Mouse (Mus musculus) stomach, postnatal 0 days (tissue): ENCODE data around the gene Cbarp. TPM values are rescaled to one million over a fixed set of nuclear protein-coding genes. Genes with fewer than 3 reads are reported as not detected.
A peak's percentile ranks its signal among the peaks of the same experiment; 100 is the strongest.

Experiments
- ATAC-seq: fragments of 200-750 bp; cut with Nextera tagmentation; 2 replicates; pipeline ENCODE4 v1.8.0; 2017; ENCODE audit not compliant: low FRiP score, low TSS enrichment
- DNase-seq: peaks from one replicate; pipeline ENCODE4 v3.0.0-alpha.2; 2016; ENCODE audit warnings: low spot score
- H3K27ac ChIP-seq: fragments of 300-500 bp; sonication (generic); replicated peaks from 2 replicates; pipeline ENCODE4 v1.5.1; 2014; ENCODE audit warnings: mild to moderate bottlenecking, control low read depth
- H3K27me3 ChIP-seq: fragments of 300-500 bp; sonication (generic); 2 replicates; pipeline ENCODE4 v1.6.1; 2014; ENCODE audit warnings: low read length; ENCODE audit not compliant: control insufficient read depth, insufficient read depth
- H3K36me3 ChIP-seq: fragments of 300-500 bp; sonication (generic); 2 replicates; pipeline ENCODE4 v1.6.1; 2014; ENCODE audit warnings: low read length, mixed read lengths; ENCODE audit not compliant: control insufficient read depth, insufficient read depth
- H3K4me1 ChIP-seq: fragments of 300-500 bp; sonication (generic); replicated peaks from 2 replicates; pipeline ENCODE4 v1.6.1; 2014; ENCODE audit warnings: antibody characterized with exemption; ENCODE audit not compliant: control insufficient read depth, insufficient read depth
- H3K4me2 ChIP-seq: fragments of 300-500 bp; sonication (generic); replicated peaks from 2 replicates; pipeline ENCODE4 v1.6.1; 2014; ENCODE audit warnings: low read depth, mild to moderate bottlenecking, control low read depth, moderate library complexity
- H3K4me3 ChIP-seq: fragments of 300-500 bp; sonication (generic); 2 replicates; pipeline ENCODE4 v1.5.1; 2014; ENCODE audit warnings: low read depth, low read length, control low read depth
- H3K9ac ChIP-seq: fragments of 300-500 bp; sonication (generic); 2 replicates; pipeline ENCODE4 v1.6.1; 2014; ENCODE audit warnings: mild to moderate bottlenecking, low read length, control low read depth, mixed read lengths
- H3K9me3 ChIP-seq: fragments of 300-500 bp; sonication (generic); 2 replicates; pipeline ENCODE4 v1.6.1; 2016; ENCODE audit warnings: low read length; ENCODE audit not compliant: control insufficient read depth
- CTCF ChIP-seq: IDR thresholded peaks from 2 replicates; pipeline ENCODE4 v1.5.1; 2016; ENCODE audit warnings: antibody characterized with exemption, low read depth, mild to moderate bottlenecking, moderate library complexity
- EP300 ChIP-seq: optimal IDR thresholded peaks from 2 replicates; pipeline ENCODE3; 2016; ENCODE audit warnings: antibody characterized with exemption
- WGBS: fragments of 180-500 bp; shearing (Covaris S2); extraction: QIAGEN DNeasy Blood & Tissue Kit; methylation state at CpG from one replicate; pipeline ENCODE4 v1.1.7; 2014; 5-methylcytosine and 5-hydroxymethylcytosine counted together
- polyA plus RNA-seq: library from polyadenylated mRNA; unstranded; fragments of >200 nt; fragmentation: Nextera tagmentation; extraction: Ambion mirVana; gene quantifications from 2 replicates; pipeline ENCODE4 v1.2.1, GENCODE M21; 2015

Cbarp gene
- polyA plus RNA-seq, 1 experiment from 2014 or later = 4.2 TPM

DNA sequence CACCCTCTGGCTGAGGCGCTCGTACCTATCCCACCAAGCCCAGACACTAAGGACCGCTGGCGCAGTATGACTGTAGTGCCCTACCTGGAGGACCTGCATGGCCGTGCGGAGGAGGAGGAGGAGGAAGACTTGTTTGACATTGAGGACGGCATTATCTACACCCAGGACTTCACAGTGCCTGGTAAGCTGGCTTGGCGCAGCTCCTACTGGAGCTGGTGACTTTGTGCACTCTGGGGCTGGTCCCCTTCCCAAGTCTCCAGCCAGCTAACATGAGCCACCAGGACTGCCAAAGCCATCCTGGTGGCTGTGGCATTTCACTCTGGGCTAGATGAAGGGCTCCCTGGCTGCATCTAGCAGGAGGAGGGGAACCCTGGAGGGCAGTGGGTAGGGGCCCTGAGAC is 12.7 kb downstream of the Cbarp start:
- TF ChIP-seq EP300 (no peak), CTCF (no peak)
- H3K4me2 ChIP-seq = no peak overlapping the region
- H3K9me3 ChIP-seq = no peaks in the 10 kb centered on the region
- H3K9ac ChIP-seq = no peak overlapping the region
- whole genome bisulfite sequencing = 91% methylated on average over 8 of the region's 8 CpGs
- H3K27ac ChIP-seq = no peak overlapping the region
- no peaks in the 10 kb centered on the region for H3K4me1 ChIP-seq
- no peak for DNase-seq
- no peaks in the 10 kb centered on the region for H3K27me3 ChIP-seq
- no peak for ATAC-seq
- H3K4me3 ChIP-seq = no peak overlapping the region
- H3K36me3 ChIP-seq = peaks cover 53% of the 10 kb centered on the region

- ATAC-seq = no peak
- Histone ChIP-seq H3K4me3 (no peak overlapping the region), H3K4me1 (no peaks in the 10 kb centered on the region), H3K9ac (no peak overlapping the region; the same call in 1 of the 2 replicates), H3K27ac (no peak overlapping the region), H3K36me3 (peaks cover 31% of the 10 kb centered on the region), H3K27me3 (no peaks in the 10 kb centered on the region), H3K9me3 (no peaks in the 10 kb centered on the region), H3K4me2 (no peak overlapping the region)
- DNase-seq = no peak
- WGBS = 82% methylated on average over 9 of the region's 9 CpGs
- no peak for TF ChIP-seq CTCF
- TF ChIP-seq EP300 = no peak
Measured at GRCm38 (mm10) chr10:80123932-80124562, 16.6 kb downstream of the Cbarp start.

DNA sequence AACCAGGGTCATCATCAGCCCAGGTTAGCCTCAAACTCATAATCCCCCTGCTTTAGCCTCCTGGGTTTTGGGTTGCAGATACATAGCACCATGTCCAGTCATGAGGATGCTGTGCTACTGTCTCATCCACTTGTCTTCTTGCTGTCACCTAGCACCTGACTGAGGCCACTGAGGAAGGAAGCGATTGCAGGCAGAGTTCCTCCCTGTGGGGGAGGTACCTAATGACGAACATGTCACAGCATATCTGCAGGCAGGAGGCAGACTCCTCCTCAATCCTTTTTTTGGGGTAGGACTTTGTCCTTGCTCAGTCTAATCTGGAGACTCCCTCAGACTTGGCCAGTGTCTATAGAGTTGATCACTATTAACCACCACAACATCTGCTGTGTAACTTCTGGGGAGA is 19.0 kb downstream of the Cbarp start:
- DNase-seq = no peak
- H3K4me1 ChIP-seq = peaks cover 10% of the 10 kb centered on the region; the same call in 1 of the 2 replicates
- no peak overlapping the region for H3K4me3 ChIP-seq
- WGBS = 72% methylated on average over 2 of the region's 2 CpGs
- no peak overlapping the region for H3K4me2 ChIP-seq
- no peak for ATAC-seq
- no peaks in the 10 kb centered on the region for H3K27me3 ChIP-seq
- no peak overlapping the region for H3K27ac ChIP-seq
- no peaks in the 10 kb centered on the region for H3K9me3 ChIP-seq
- TF ChIP-seq CTCF (no peak), EP300 (no peak)
- H3K36me3 ChIP-seq = peaks cover 11% of the 10 kb centered on the region; the same call in 1 of the 2 replicates
- H3K9ac ChIP-seq = no peak overlapping the region

- DNase-seq (no peak), ATAC-seq (no peak)
- Histone ChIP-seq H3K27ac (no peak overlapping the region), H3K4me2 (no peak overlapping the region), H3K9me3 (no peaks in the 10 kb centered on the region), H3K4me3 (no peak overlapping the region), H3K36me3 (0 out of 2 replicates have a peak, but pooled peaks cover 3% of the 10 kb centered on the region), H3K9ac (no peak overlapping the region), H3K27me3 (no peaks in the 10 kb centered on the region), H3K4me1 (peaks cover 10% of the 10 kb centered on the region; the same call in 1 of the 2 replicates)
- TF ChIP-seq CTCF = no peak
- TF ChIP-seq EP300 = no peak
- WGBS = 58% methylated on average over 2 of the region's 2 CpGs
Measured at GRCm38 (mm10) chr10:80120146-80120545, 20.5 kb downstream of the Cbarp start.

GRCm38 (mm10) chr10:80118552-80118951 is 22.1 kb downstream of the Cbarp start:
- no peak overlapping the region for H3K27ac ChIP-seq

DNA sequence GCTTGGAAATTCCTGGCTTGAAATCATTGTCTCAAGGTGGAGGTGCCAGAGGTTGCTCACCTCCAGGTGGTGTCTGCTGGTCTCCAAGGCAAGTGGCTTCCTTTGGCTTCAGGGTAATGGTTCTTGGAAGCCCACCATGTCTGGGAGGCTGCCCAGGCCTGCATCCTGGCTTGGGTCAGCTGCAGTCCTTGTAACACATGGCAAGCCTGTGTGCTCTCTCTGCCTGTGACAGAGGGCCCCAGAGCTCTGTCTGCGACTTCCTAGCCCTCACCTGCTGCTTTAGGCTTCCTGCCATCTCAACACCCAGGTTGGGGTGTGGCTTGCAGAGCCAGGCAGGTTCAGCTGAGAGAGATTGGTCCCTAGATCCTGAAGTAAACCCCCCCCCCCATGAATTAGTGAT is 22.9 kb downstream of the Cbarp start:
- 36% methylated on average over 1 of the region's 1 CpGs for WGBS
- Histone ChIP-seq H3K27me3 (no peaks in the 10 kb centered on the region), H3K9ac (peak overlapping the region; percentile 90), H3K36me3 (0 out of 2 replicates have a peak, but pooled peaks cover 3% of the 10 kb centered on the region), H3K4me1 (peaks cover 10% of the 10 kb centered on the region; the same call in 1 of the 2 replicates), H3K27ac (peak overlapping the region; percentile 91), H3K9me3 (no peaks in the 10 kb centered on the region), H3K4me2 (peak overlapping the region; percentile 90), H3K4me3 (peak overlapping the region; percentile 91)
- DNase-seq (no peak), ATAC-seq (no peak)
- TF ChIP-seq CTCF = no peak; the same call in 1 of the 2 replicates
- TF ChIP-seq EP300 = no peak

More at GRCm38 (mm10) chr10:80118552-80118951, 22.1 kb downstream of the Cbarp start:
- Histone ChIP-seq H3K9me3 (no peaks in the 10 kb centered on the region), H3K4me1 (peaks cover 10% of the 10 kb centered on the region; the same call in 1 of the 2 replicates), H3K27me3 (no peaks in the 10 kb centered on the region), H3K9ac (peak overlapping the region; percentile 27; the same call in 1 of the 2 replicates), H3K4me3 (no peak overlapping the region; the same call in 1 of the 2 replicates), H3K4me2 (peak overlapping the region; percentile 90; the same call in 1 of the 2 replicates), H3K36me3 (0 out of 2 replicates have a peak, but pooled peaks cover 3% of the 10 kb centered on the region)
- TF ChIP-seq EP300 (no peak), CTCF (no peak)
- ATAC-seq = no peak
- DNase-seq = no peak
- 67% methylated on average over 6 of the region's 6 CpGs for WGBS
